Mouse (Mus musculus): ENCODE results near the gene Gart. TPM values are rescaled to one million over a fixed set of nuclear protein-coding genes. Genes with fewer than 3 reads are reported as not detected.
A peak's percentile ranks its signal among the peaks of the same experiment; 100 is the strongest.

The Gart gene
- polyA plus RNA-seq, 1 experiment from 2014 or later, result 99.7 TPM

- ATAC-seq, result no peak
- peaks cover 20% of the 10 kb centered on the region for H3K36me3 ChIP-seq (ENCODE audit: control insufficient read depth, insufficient read depth, low read length)
- WGBS, result 93% methylated on average over 11 of the region's 11 CpGs
- no peak overlapping the region for H3K4me3 ChIP-seq (ENCODE audit: low read length)
- H3K4me2 ChIP-seq (ENCODE audit: low read depth, low read length), result no peak overlapping the region
- no peaks in the 10 kb centered on the region for H3K9me3 ChIP-seq (ENCODE audit: control insufficient read depth, low read length)
- peaks cover 3% of the 10 kb centered on the region; the same call in 1 of the 2 replicates for H3K4me1 ChIP-seq (ENCODE audit: control insufficient read depth, insufficient read depth, low read length)
- no peaks in the 10 kb centered on the region for H3K27me3 ChIP-seq (replicated peaks; ENCODE audit: control insufficient read depth, insufficient read depth, low read length)
- H3K9ac ChIP-seq (ENCODE audit: low read depth, low read length), result no peak overlapping the region
- no peak overlapping the region for H3K27ac ChIP-seq (ENCODE audit: low read length)
These were observed 25.8 kb downstream of the Gart start for GRCm38 (mm10) chr16:91620991-91621390.

- H3K4me1 ChIP-seq (ENCODE audit: control insufficient read depth, insufficient read depth, low read length), result peaks cover 3% of the 10 kb centered on the region; the same call in 1 of the 2 replicates
- H3K9me3 ChIP-seq (ENCODE audit: control insufficient read depth, low read length), result no peaks in the 10 kb centered on the region
- H3K4me2 ChIP-seq (ENCODE audit: low read depth, low read length), result no peak overlapping the region
- no peak overlapping the region for H3K4me3 ChIP-seq (ENCODE audit: low read length)
- no peak overlapping the region for H3K27ac ChIP-seq (ENCODE audit: low read length)
- WGBS, result 78% methylated on average over 5 of the region's 5 CpGs
- H3K36me3 ChIP-seq (ENCODE audit: control insufficient read depth, insufficient read depth, low read length), result peaks cover 19% of the 10 kb centered on the region
- no peak overlapping the region for H3K9ac ChIP-seq (ENCODE audit: low read depth, low read length)
- no peaks in the 10 kb centered on the region for H3K27me3 ChIP-seq (replicated peaks; ENCODE audit: control insufficient read depth, insufficient read depth, low read length)
- ATAC-seq, result no peak
These were observed 26.6 kb downstream of the Gart start for GRCm38 (mm10) chr16:91620185-91620584.

- H3K4me1 ChIP-seq (ENCODE audit: control insufficient read depth, insufficient read depth, low read length), result peaks cover 3% of the 10 kb centered on the region; the same call in 1 of the 2 replicates
- WGBS, result 9% methylated on average over 39 of the region's 39 CpGs
- H3K36me3 ChIP-seq (ENCODE audit: control insufficient read depth, insufficient read depth, low read length), result peaks cover 15% of the 10 kb centered on the region
- H3K9ac ChIP-seq (ENCODE audit: low read depth, low read length), result peak within 1 kb of the TSS; percentile 75
- H3K27ac ChIP-seq (ENCODE audit: low read length), result no peak within 1 kb of the TSS
- ATAC-seq, result peak; percentile 94
- no peaks in the 10 kb centered on the region for H3K27me3 ChIP-seq (replicated peaks; ENCODE audit: control insufficient read depth, insufficient read depth, low read length)
- peak within 1 kb of the TSS; percentile 68 for H3K4me3 ChIP-seq (ENCODE audit: low read length)
- no peaks in the 10 kb centered on the region for H3K9me3 ChIP-seq (ENCODE audit: control insufficient read depth, low read length)
- H3K4me2 ChIP-seq (ENCODE audit: low read depth, low read length), result peak within 1 kb of the TSS; percentile 87
These were observed 27.9 kb downstream of the Gart start, which contains the start of gene Dnajc28 for GRCm38 (mm10) chr16:91618511-91619501. Gene Dnajc28, minus strand, starts transcription at chr16:91619026.

GRCm38 (mm10) chr16:91614552-91614951 is 32.2 kb downstream of the Gart start:
- H3K36me3 ChIP-seq (ENCODE audit: control insufficient read depth, insufficient read depth, low read length), result no peaks in the 10 kb centered on the region
- H3K4me2 ChIP-seq (ENCODE audit: low read depth, low read length), result no peak overlapping the region
- WGBS, result 87% methylated on average over 6 of the region's 6 CpGs

GRCm38 (mm10) chr16:91612525-91612924 is 34.2 kb downstream of the Gart start:
- Histone ChIP-seq H3K36me3 (ENCODE audit: control insufficient read depth, insufficient read depth, low read length) (no peaks in the 10 kb centered on the region), H3K4me1 (ENCODE audit: control insufficient read depth, insufficient read depth, low read length) (no peaks in the 10 kb centered on the region), H3K27me3 (replicated peaks; ENCODE audit: control insufficient read depth, insufficient read depth, low read length) (no peaks in the 10 kb centered on the region), H3K4me2 (ENCODE audit: low read depth, low read length) (no peak overlapping the region), H3K4me3 (ENCODE audit: low read length) (no peak overlapping the region), H3K27ac (ENCODE audit: low read length) (no peak overlapping the region), H3K9ac (ENCODE audit: low read depth, low read length) (no peak overlapping the region), H3K9me3 (ENCODE audit: control insufficient read depth, low read length) (no peaks in the 10 kb centered on the region)
- 76% methylated on average over 5 of the region's 5 CpGs for WGBS
- no peak for ATAC-seq

More at GRCm38 (mm10) chr16:91614552-91614951, 32.2 kb downstream of the Gart start:
- H3K4me1 ChIP-seq (ENCODE audit: control insufficient read depth, insufficient read depth, low read length), result peaks cover 3% of the 10 kb centered on the region; the same call in 1 of the 2 replicates
- H3K27me3 ChIP-seq (replicated peaks; ENCODE audit: control insufficient read depth, insufficient read depth, low read length), result no peaks in the 10 kb centered on the region
- no peak overlapping the region for H3K27ac ChIP-seq (ENCODE audit: low read length)
- no peak overlapping the region for H3K9ac ChIP-seq (ENCODE audit: low read depth, low read length)
- no peaks in the 10 kb centered on the region for H3K9me3 ChIP-seq (ENCODE audit: control insufficient read depth, low read length)
- H3K4me3 ChIP-seq (ENCODE audit: low read length), result no peak overlapping the region
- ATAC-seq, result no peak

- no peak for ATAC-seq
- H3K9me3 ChIP-seq (ENCODE audit: control insufficient read depth, low read length), result no peaks in the 10 kb centered on the region
- H3K4me1 ChIP-seq (ENCODE audit: control insufficient read depth, insufficient read depth, low read length), result no peaks in the 10 kb centered on the region
- no peak overlapping the region for H3K4me2 ChIP-seq (ENCODE audit: low read depth, low read length)
- WGBS, result 76% methylated on average over 11 of the region's 11 CpGs
- no peak overlapping the region for H3K27ac ChIP-seq (ENCODE audit: low read length)
- no peaks in the 10 kb centered on the region for H3K36me3 ChIP-seq (ENCODE audit: control insufficient read depth, insufficient read depth, low read length)
- no peak overlapping the region for H3K4me3 ChIP-seq (ENCODE audit: low read length)
- no peaks in the 10 kb centered on the region for H3K27me3 ChIP-seq (replicated peaks; ENCODE audit: control insufficient read depth, insufficient read depth, low read length)
- H3K9ac ChIP-seq (ENCODE audit: low read depth, low read length), result no peak overlapping the region
These were observed 35.5 kb downstream of the Gart start for GRCm38 (mm10) chr16:91611248-91611647.

GRCm38 (mm10) chr16:91609501-91610245 is 37.1 kb downstream of the Gart start:
- H3K36me3 ChIP-seq (ENCODE audit: control insufficient read depth, insufficient read depth, low read length), result no peaks in the 10 kb centered on the region
- whole genome bisulfite sequencing, result 73% methylated on average over 9 of the region's 9 CpGs
- no peak overlapping the region for H3K4me3 ChIP-seq (ENCODE audit: low read length)
- no peak overlapping the region for H3K4me2 ChIP-seq (ENCODE audit: low read depth, low read length)
- H3K27ac ChIP-seq (ENCODE audit: low read length), result no peak overlapping the region
- no peak overlapping the region for H3K9ac ChIP-seq (ENCODE audit: low read depth, low read length)
- no peak for ATAC-seq
- no peaks in the 10 kb centered on the region for H3K4me1 ChIP-seq (ENCODE audit: control insufficient read depth, insufficient read depth, low read length)
- no peaks in the 10 kb centered on the region for H3K27me3 ChIP-seq (replicated peaks; ENCODE audit: control insufficient read depth, insufficient read depth, low read length)
- no peaks in the 10 kb centered on the region for H3K9me3 ChIP-seq (ENCODE audit: control insufficient read depth, low read length)

- Histone ChIP-seq H3K4me2 (ENCODE audit: low read depth, low read length) (no peak overlapping the region), H3K4me1 (ENCODE audit: control insufficient read depth, insufficient read depth, low read length) (no peaks in the 10 kb centered on the region), H3K4me3 (ENCODE audit: low read length) (no peak overlapping the region), H3K9me3 (ENCODE audit: control insufficient read depth, low read length) (no peaks in the 10 kb centered on the region), H3K27me3 (replicated peaks; ENCODE audit: control insufficient read depth, insufficient read depth, low read length) (no peaks in the 10 kb centered on the region), H3K9ac (ENCODE audit: low read depth, low read length) (no peak overlapping the region), H3K27ac (ENCODE audit: low read length) (no peak overlapping the region), H3K36me3 (ENCODE audit: control insufficient read depth, insufficient read depth, low read length) (no peaks in the 10 kb centered on the region)
- no peak for ATAC-seq
- WGBS, result 81% methylated on average over 8 of the region's 8 CpGs
These were observed 39.8 kb downstream of the Gart start for GRCm38 (mm10) chr16:91606958-91607357.

- no peaks in the 10 kb centered on the region for H3K4me1 ChIP-seq (ENCODE audit: control insufficient read depth, insufficient read depth, low read length)
- no peak for ATAC-seq
- 85% methylated on average over 6 of the region's 6 CpGs for WGBS
- H3K9me3 ChIP-seq (ENCODE audit: control insufficient read depth, low read length), result no peaks in the 10 kb centered on the region
- no peak overlapping the region for H3K4me2 ChIP-seq (ENCODE audit: low read depth, low read length)
- H3K36me3 ChIP-seq (ENCODE audit: control insufficient read depth, insufficient read depth, low read length), result no peaks in the 10 kb centered on the region
- H3K27ac ChIP-seq (ENCODE audit: low read length), result no peak overlapping the region
- no peak overlapping the region for H3K4me3 ChIP-seq (ENCODE audit: low read length)
- H3K27me3 ChIP-seq (replicated peaks; ENCODE audit: control insufficient read depth, insufficient read depth, low read length), result no peaks in the 10 kb centered on the region
- H3K9ac ChIP-seq (ENCODE audit: low read depth, low read length), result no peak overlapping the region
These were observed 41.6 kb downstream of the Gart start for GRCm38 (mm10) chr16:91605156-91605555.
